Mouse (Mus musculus) limb, embryonic 13.5 days (tissue): ENCODE measurements at regions not wholly inside any gene's neighbourhood (a gene's known extent, or its start where the extent isn't known, plus 50 kb on each side); places are given as distances from the start of the nearest gene placed in this dataset.
A peak's percentile ranks its signal among the peaks of the same experiment; 100 is the strongest.

Experiments used
- ATAC-seq: fragments of 200-750 bp; cut with Nextera tagmentation; 2 replicates; pipeline ENCODE4 v1.8.0; 2017; ENCODE audit warnings: low read depth, moderate number of reproducible peaks, moderate TSS enrichment; ENCODE audit not compliant: low FRiP score
- H3K27ac ChIP-seq: fragments of 300-500 bp; sonication (generic); 2 replicates; pipeline ENCODE4 v1.5.1; 2015; ENCODE audit warnings: inconsistent platforms, mild to moderate bottlenecking, moderate library complexity
- H3K27me3 ChIP-seq: fragments of 300-500 bp; sonication (generic); 2 replicates; pipeline ENCODE4 v1.6.1; 2015; ENCODE audit warnings: mild to moderate bottlenecking, inconsistent platforms
- H3K36me3 ChIP-seq: fragments of 300-500 bp; sonication (generic); 2 replicates; pipeline ENCODE4 v1.6.1; 2015; ENCODE audit warnings: inconsistent platforms, mild to moderate bottlenecking, moderate library complexity
- H3K4me1 ChIP-seq: fragments of 300-500 bp; sonication (generic); 2 replicates; pipeline ENCODE4 v1.6.1; 2015; ENCODE audit warnings: inconsistent platforms
- H3K4me2 ChIP-seq: fragments of 300-500 bp; sonication (generic); replicated peaks from 2 replicates; pipeline ENCODE4 v1.6.1; 2015; ENCODE audit warnings: inconsistent platforms, mild to moderate bottlenecking, moderate library complexity
- H3K4me3 ChIP-seq: fragments of 300-500 bp; sonication (generic); 2 replicates; pipeline ENCODE4 v1.5.1; 2015; ENCODE audit warnings: moderate library complexity, mild to moderate bottlenecking, inconsistent platforms
- H3K9ac ChIP-seq: fragments of 300-500 bp; sonication (generic); 2 replicates; pipeline ENCODE4 v1.6.1; 2015; ENCODE audit warnings: mild to moderate bottlenecking, inconsistent platforms
- H3K9me3 ChIP-seq: fragments of 300-500 bp; sonication (generic); 2 replicates; pipeline ENCODE4 v1.6.1; 2016; ENCODE audit warnings: inconsistent platforms
- WGBS: fragments of 180-500 bp; shearing (Covaris S2); methylation state at CpG from one replicate; pipeline ENCODE4 v1.1.7; 2015; 5-methylcytosine and 5-hydroxymethylcytosine counted together

- Histone ChIP-seq H3K27me3 (peaks cover 5% of the 10 kb centered on the region; the same call in 1 of the 2 replicates), H3K27ac (no peak overlapping the region), H3K4me1 (peaks cover 16% of the 10 kb centered on the region), H3K4me3 (no peak overlapping the region), H3K36me3 (no peaks in the 10 kb centered on the region), H3K4me2 (no peak overlapping the region), H3K9me3 (no peaks in the 10 kb centered on the region), H3K9ac (no peak overlapping the region)
- no peak for ATAC-seq
- 77% methylated on average over 3 of the region's 3 CpGs for WGBS
Measured at GRCm38 (mm10) chr4:106229526-106229925, 86.5 kb upstream of the Usp24 start.

- H3K4me1 ChIP-seq = peaks cover 8% of the 10 kb centered on the region; the same call in 1 of the 2 replicates
- H3K4me3 ChIP-seq = no peak overlapping the region
- 0 out of 2 replicates have a peak overlapping the region, but pooled peaks have one; percentile 19 for H3K9ac ChIP-seq
- H3K36me3 ChIP-seq = no peaks in the 10 kb centered on the region
- H3K27ac ChIP-seq = peak overlapping the region; percentile 65
- H3K4me2 ChIP-seq = no peak overlapping the region
- H3K9me3 ChIP-seq = no peaks in the 10 kb centered on the region
- WGBS = 37% methylated on average over 9 of the region's 9 CpGs
- ATAC-seq = no peak
- H3K27me3 ChIP-seq = no peaks in the 10 kb centered on the region
Measured at GRCm38 (mm10) chr4:106232499-106232970, 83.5 kb upstream of the Usp24 start.

- Histone ChIP-seq H3K4me2 (no peak overlapping the region), H3K4me3 (no peak overlapping the region), H3K9ac (no peak overlapping the region), H3K36me3 (no peaks in the 10 kb centered on the region), H3K27ac (no peak overlapping the region), H3K4me1 (0 out of 2 replicates have a peak, but pooled peaks cover 4% of the 10 kb centered on the region), H3K9me3 (no peaks in the 10 kb centered on the region), H3K27me3 (no peaks in the 10 kb centered on the region)
- WGBS = 93% methylated on average over 14 of the region's 14 CpGs
- no peak for ATAC-seq
Measured at GRCm38 (mm10) chr4:106244384-106244819, 71.6 kb upstream of the Usp24 start.

GRCm38 (mm10) chr4:106244826-106245510, 71.0 kb upstream of the Usp24 start:
- Histone ChIP-seq H3K9me3 (no peaks in the 10 kb centered on the region), H3K27me3 (no peaks in the 10 kb centered on the region), H3K4me1 (0 out of 2 replicates have a peak, but pooled peaks cover 4% of the 10 kb centered on the region), H3K27ac (no peak overlapping the region), H3K36me3 (no peaks in the 10 kb centered on the region), H3K4me3 (no peak overlapping the region), H3K9ac (no peak overlapping the region), H3K4me2 (no peak overlapping the region)
- WGBS = 90% methylated on average over 9 of the region's 9 CpGs
- ATAC-seq = no peak

- no peak overlapping the region for H3K4me2 ChIP-seq
- no peak overlapping the region for H3K27ac ChIP-seq
- no peak overlapping the region for H3K9ac ChIP-seq
- H3K9me3 ChIP-seq = no peaks in the 10 kb centered on the region
- H3K27me3 ChIP-seq = no peaks in the 10 kb centered on the region
- no peaks in the 10 kb centered on the region for H3K36me3 ChIP-seq
- no peak for ATAC-seq
- H3K4me3 ChIP-seq = no peak overlapping the region
- 83% methylated on average over 2 of the region's 2 CpGs for WGBS
- H3K4me1 ChIP-seq = 0 out of 2 replicates have a peak, but pooled peaks cover 4% of the 10 kb centered on the region
Measured at GRCm38 (mm10) chr4:106246695-106247094, 69.3 kb upstream of the Usp24 start.

- no peak for ATAC-seq
Measured at GRCm38 (mm10) chr4:106247398-106247797, 68.6 kb upstream of the Usp24 start.

GRCm38 (mm10) chr4:106248272-106248671, 67.7 kb upstream of the Usp24 start:
- H3K4me1 ChIP-seq = 0 out of 2 replicates have a peak, but pooled peaks cover 3% of the 10 kb centered on the region
- H3K4me3 ChIP-seq = no peak overlapping the region
- H3K27ac ChIP-seq = no peak overlapping the region
- H3K4me2 ChIP-seq = no peak overlapping the region
- H3K36me3 ChIP-seq = no peaks in the 10 kb centered on the region
- no peaks in the 10 kb centered on the region for H3K27me3 ChIP-seq
- H3K9me3 ChIP-seq = 0 out of 2 replicates have a peak, but pooled peaks cover 3% of the 10 kb centered on the region
- no peak for ATAC-seq
- WGBS = 90% methylated on average over 8 of the region's 8 CpGs
- H3K9ac ChIP-seq = no peak overlapping the region

More at GRCm38 (mm10) chr4:106247398-106247797, 68.6 kb upstream of the Usp24 start:
- Histone ChIP-seq H3K36me3 (no peaks in the 10 kb centered on the region), H3K4me3 (no peak overlapping the region), H3K9me3 (0 out of 2 replicates have a peak, but pooled peaks cover 3% of the 10 kb centered on the region), H3K4me2 (no peak overlapping the region), H3K4me1 (0 out of 2 replicates have a peak, but pooled peaks cover 4% of the 10 kb centered on the region), H3K27me3 (no peaks in the 10 kb centered on the region), H3K9ac (no peak overlapping the region), H3K27ac (no peak overlapping the region)
- 90% methylated on average over 5 of the region's 5 CpGs for WGBS

- no peak for ATAC-seq
- H3K4me1 ChIP-seq = no peaks in the 10 kb centered on the region
- no peaks in the 10 kb centered on the region for H3K36me3 ChIP-seq
- WGBS = 86% methylated on average over 7 of the region's 7 CpGs
- no peak overlapping the region for H3K4me3 ChIP-seq
- no peak overlapping the region for H3K9ac ChIP-seq
- H3K27me3 ChIP-seq = no peaks in the 10 kb centered on the region
- H3K9me3 ChIP-seq = 0 out of 2 replicates have a peak, but pooled peaks cover 3% of the 10 kb centered on the region
- no peak overlapping the region for H3K27ac ChIP-seq
- H3K4me2 ChIP-seq = no peak overlapping the region
Measured at GRCm38 (mm10) chr4:106249028-106249782, 66.8 kb upstream of the Usp24 start.

GRCm38 (mm10) chr4:106250048-106250447, 66.0 kb upstream of the Usp24 start:
- Histone ChIP-seq H3K4me3 (no peak overlapping the region), H3K9ac (no peak overlapping the region), H3K27me3 (no peaks in the 10 kb centered on the region), H3K27ac (no peak overlapping the region), H3K4me1 (no peaks in the 10 kb centered on the region), H3K9me3 (0 out of 2 replicates have a peak, but pooled peaks cover 3% of the 10 kb centered on the region), H3K4me2 (no peak overlapping the region), H3K36me3 (no peaks in the 10 kb centered on the region)
- WGBS = 90% methylated on average over 2 of the region's 2 CpGs
- ATAC-seq = no peak

GRCm38 (mm10) chr4:106251430-106251829, 64.6 kb upstream of the Usp24 start:
- Histone ChIP-seq H3K27ac (no peak overlapping the region), H3K4me3 (no peak overlapping the region), H3K9ac (no peak overlapping the region), H3K36me3 (no peaks in the 10 kb centered on the region), H3K27me3 (no peaks in the 10 kb centered on the region), H3K4me1 (peaks cover 9% of the 10 kb centered on the region), H3K9me3 (0 out of 2 replicates have a peak, but pooled peaks cover 3% of the 10 kb centered on the region), H3K4me2 (no peak overlapping the region)
- ATAC-seq = no peak
- 100% methylated on average over 1 of the region's 1 CpGs for WGBS

GRCm38 (mm10) chr4:106252946-106253345, 63.1 kb upstream of the Usp24 start:
- Histone ChIP-seq H3K27me3 (0 out of 2 replicates have a peak, but pooled peaks cover 2% of the 10 kb centered on the region), H3K9me3 (0 out of 2 replicates have a peak, but pooled peaks cover 3% of the 10 kb centered on the region), H3K4me3 (no peak overlapping the region), H3K36me3 (no peaks in the 10 kb centered on the region), H3K4me2 (no peak overlapping the region), H3K4me1 (peaks cover 17% of the 10 kb centered on the region), H3K9ac (no peak overlapping the region), H3K27ac (no peak overlapping the region)
- no peak for ATAC-seq
- WGBS = 96% methylated on average over 6 of the region's 6 CpGs
